In genomic region chr8:72646768-72647143, GRCm38 (mm10) we compare ENCODE assay signal across 11 mouse cellular contexts. TPM values are rescaled to one million over a fixed set of nuclear protein-coding genes. Genes with fewer than 3 reads are reported as not detected.
DNase-seq lines count a peak whose midpoint lies in the region; ATAC-seq and TF ChIP-seq lines count a peak whose summit lies in the region.
"Had no signal": no experiment of that assay in that cellular context is flagged by ENCODE, and none has a peak within 500 bp of the region (broad histone marks: within the 10 kb centered on the region; RNA-seq: fewer than 3 reads in every experiment).

No protein-coding gene starts in this region.

- H3K9me3 ChIP-seq in embryonic facial prominence, embryonic 13.5 days: no peaks in the 10 kb centered on the region
- no peaks in the 10 kb centered on the region for H3K9me3 ChIP-seq in embryonic facial prominence, embryonic 10.5 days
- no peaks in the 10 kb centered on the region for H3K9me3 ChIP-seq in hindbrain, embryonic 13.5 days
- H3K9me3 ChIP-seq in hindbrain, embryonic 10.5 days: no peaks in the 10 kb centered on the region
- H3K9me3 ChIP-seq in embryonic facial prominence, embryonic 14.5 days (ENCODE audit: control insufficient read depth, low read length): 0 out of 2 replicates have a peak, but pooled peaks cover 4% of the 10 kb centered on the region
- H3K9me3 ChIP-seq in midbrain, postnatal 0 days (ENCODE audit: low read length): no peaks in the 10 kb centered on the region

- H3K36me3 ChIP-seq in embryonic facial prominence, embryonic 13.5 days: no peaks in the 10 kb centered on the region
- no peaks in the 10 kb centered on the region for H3K36me3 ChIP-seq in embryonic facial prominence, embryonic 10.5 days (replicated peaks)
- no peaks in the 10 kb centered on the region for H3K36me3 ChIP-seq in hindbrain, embryonic 13.5 days
- H3K36me3 ChIP-seq in hindbrain, embryonic 10.5 days: no peaks in the 10 kb centered on the region
- no peaks in the 10 kb centered on the region for H3K36me3 ChIP-seq in embryonic facial prominence, embryonic 14.5 days (ENCODE audit: control insufficient read depth, insufficient read depth, low read length)
- H3K36me3 ChIP-seq in midbrain, postnatal 0 days (ENCODE audit: insufficient read depth, low read length): no peaks in the 10 kb centered on the region
- H3K36me3 ChIP-seq: G1E had no signal

- H3K4me2 ChIP-seq in embryonic facial prominence, embryonic 13.5 days: 0 out of 2 replicates have a peak overlapping the region, but pooled peaks have one; percentile 9
- 0 out of 2 replicates have a peak overlapping the region, but pooled peaks have one; percentile 17 for H3K4me2 ChIP-seq in hindbrain, embryonic 13.5 days
- H3K4me2 ChIP-seq in embryonic facial prominence, embryonic 14.5 days (ENCODE audit: low read depth, low read length): peak overlapping the region; percentile 18; the same call in 1 of the 2 replicates
- peak overlapping the region; percentile 28; the same call in 1 of the 2 replicates for H3K4me2 ChIP-seq in midbrain, postnatal 0 days (ENCODE audit: low read depth, low read length, poor library complexity, severe bottlenecking)
- H3K4me2 ChIP-seq: lung, embryonic 14.5 days had no signal

- WGBS in embryonic facial prominence, embryonic 13.5 days: 73% methylated on average over 5 of the region's 5 CpGs
- WGBS in embryonic facial prominence, embryonic 10.5 days: 81% methylated on average over 5 of the region's 5 CpGs
- WGBS in hindbrain, embryonic 13.5 days: 72% methylated on average over 5 of the region's 5 CpGs
- 82% methylated on average over 5 of the region's 5 CpGs for WGBS in hindbrain, embryonic 10.5 days
- 68% methylated on average over 5 of the region's 5 CpGs for WGBS in embryonic facial prominence, embryonic 14.5 days
- 59% methylated on average over 5 of the region's 5 CpGs for WGBS in midbrain, postnatal 0 days

- H3K27ac ChIP-seq in embryonic facial prominence, embryonic 13.5 days: no peak overlapping the region
- no peak overlapping the region for H3K27ac ChIP-seq in embryonic facial prominence, embryonic 10.5 days (replicated peaks)
- H3K27ac ChIP-seq in hindbrain, embryonic 13.5 days: peak overlapping the region; percentile 81
- no peak overlapping the region for H3K27ac ChIP-seq in hindbrain, embryonic 10.5 days
- peak overlapping the region; percentile 63; the same call in 1 of the 2 replicates for H3K27ac ChIP-seq in embryonic facial prominence, embryonic 14.5 days (replicated peaks; ENCODE audit: low read depth, low read length)
- H3K27ac ChIP-seq in midbrain, postnatal 0 days (ENCODE audit: low read depth, low read length): peak overlapping the region; percentile 71

- TF ChIP-seq CTCF in midbrain, postnatal 0 days (IDR thresholded peaks at IDR 0.05): no peak

- no peaks in the 10 kb centered on the region for H3K27me3 ChIP-seq in embryonic facial prominence, embryonic 13.5 days
- H3K27me3 ChIP-seq in embryonic facial prominence, embryonic 10.5 days (replicated peaks; ENCODE audit: low read depth, poor library complexity, severe bottlenecking): no peaks in the 10 kb centered on the region
- no peaks in the 10 kb centered on the region for H3K27me3 ChIP-seq in hindbrain, embryonic 13.5 days
- no peaks in the 10 kb centered on the region for H3K27me3 ChIP-seq in hindbrain, embryonic 10.5 days (ENCODE audit: insufficient read depth, poor library complexity, severe bottlenecking)
- no peaks in the 10 kb centered on the region for H3K27me3 ChIP-seq in embryonic facial prominence, embryonic 14.5 days (replicated peaks; ENCODE audit: control insufficient read depth, insufficient read depth, low read length)
- no peaks in the 10 kb centered on the region for H3K27me3 ChIP-seq in midbrain, postnatal 0 days (ENCODE audit: insufficient read depth, low read length)

- H3K4me1 ChIP-seq in embryonic facial prominence, embryonic 13.5 days: 0 out of 2 replicates have a peak, but pooled peaks cover 6% of the 10 kb centered on the region
- H3K4me1 ChIP-seq in embryonic facial prominence, embryonic 10.5 days: no peaks in the 10 kb centered on the region
- peaks cover 25% of the 10 kb centered on the region for H3K4me1 ChIP-seq in hindbrain, embryonic 13.5 days (replicated peaks)
- no peaks in the 10 kb centered on the region; the same call in 1 of the 2 replicates for H3K4me1 ChIP-seq in hindbrain, embryonic 10.5 days (replicated peaks)
- H3K4me1 ChIP-seq in embryonic facial prominence, embryonic 14.5 days (ENCODE audit: control insufficient read depth, insufficient read depth, low read length): 0 out of 2 replicates have a peak, but pooled peaks cover 9% of the 10 kb centered on the region
- H3K4me1 ChIP-seq in midbrain, postnatal 0 days (ENCODE audit: insufficient read depth, low read length): no peaks in the 10 kb centered on the region

- DNase-seq in embryonic facial prominence, embryonic 10.5 days (ENCODE audit: low spot score): no peak
- no peak for DNase-seq in hindbrain, embryonic 10.5 days (ENCODE audit: low spot score)
- no peak for DNase-seq in embryonic facial prominence, embryonic 14.5 days (ENCODE audit: low spot score)
- no peak for DNase-seq in midbrain, postnatal 0 days (ENCODE audit: low spot score)
- DNase-seq in layer of hippocampus, adult 8-10 months (ENCODE audit: low spot score in 2 of 2): no peak
- no peak for DNase-seq in adrenal gland, adult (ENCODE audit: inconsistent age in 2 of 2, low spot score in 1 of 2)

- no peak overlapping the region for H3K9ac ChIP-seq in embryonic facial prominence, embryonic 13.5 days
- no peak overlapping the region for H3K9ac ChIP-seq in hindbrain, embryonic 13.5 days
- no peak overlapping the region for H3K9ac ChIP-seq in embryonic facial prominence, embryonic 14.5 days (ENCODE audit: low read depth, low read length)
- no peak overlapping the region; the same call in 1 of the 2 replicates for H3K9ac ChIP-seq in midbrain, postnatal 0 days (replicated peaks; ENCODE audit: low read length, poor library complexity, severe bottlenecking)
- H3K9ac ChIP-seq: lung, embryonic 14.5 days had no signal

- ATAC-seq in embryonic facial prominence, embryonic 13.5 days (ENCODE audit: insufficient number of reproducible peaks, insufficient read depth, low FRiP score, low TSS enrichment, low read depth): no peak
- peak; percentile 41; the same call in 1 of the 2 replicates for ATAC-seq in hindbrain, embryonic 13.5 days (ENCODE audit: low FRiP score)
- no peak for ATAC-seq in embryonic facial prominence, embryonic 14.5 days (ENCODE audit: low read depth)
- ATAC-seq in midbrain, postnatal 0 days (ENCODE audit: low FRiP score): 0 out of 2 replicates have a peak, but pooled peaks have one; percentile 17
- ATAC-seq: inflammation-experienced regulatory T-cells, adult 6 months had no signal

- H3K4me3 ChIP-seq in embryonic facial prominence, embryonic 13.5 days: no peak overlapping the region
- no peak overlapping the region for H3K4me3 ChIP-seq in embryonic facial prominence, embryonic 10.5 days
- no peak overlapping the region for H3K4me3 ChIP-seq in hindbrain, embryonic 13.5 days
- H3K4me3 ChIP-seq in hindbrain, embryonic 10.5 days: no peak overlapping the region
- H3K4me3 ChIP-seq in embryonic facial prominence, embryonic 14.5 days (ENCODE audit: low read depth, low read length): no peak overlapping the region
- no peak overlapping the region for H3K4me3 ChIP-seq in midbrain, postnatal 0 days (ENCODE audit: low read depth, low read length)

RNA-seq across cellular contexts. Expression of gene Nwd1, which starts 0.2 kb away (rescaled TPM):
- polyA plus RNA-seq in embryonic facial prominence, embryonic 13.5 days (2015; fragmentation: Nextera tagmentation; extraction: Ambion mirVana): 0.10 and 0.22 TPM in 2 replicates
- polyA plus RNA-seq in embryonic facial prominence, embryonic 10.5 days (2016; fragmentation: Nextera tagmentation; extraction: Ambion mirVana): not detected in 2 replicates
- 1.3 and 1.4 TPM in 2 replicates for polyA plus RNA-seq in hindbrain, embryonic 13.5 days (2015; fragmentation: Nextera tagmentation; extraction: Ambion mirVana)
- 0.02 TPM in 1 of 2 replicates, not detected in the other for polyA plus RNA-seq in hindbrain, embryonic 10.5 days (2016; fragmentation: Nextera tagmentation; extraction: Ambion mirVana)
- 0.17 and 0.29 TPM in 2 replicates for polyA plus RNA-seq in embryonic facial prominence, embryonic 14.5 days (2014; fragmentation: Nextera tagmentation; extraction: Ambion mirVana)
- total RNA-seq in midbrain, postnatal 0 days (2014; rRNA removed): 31.6 and 36.3 TPM in 2 replicates
- polyA plus RNA-seq in midbrain, postnatal 0 days (2015; fragmentation: Nextera tagmentation; extraction: Ambion mirVana): 2.0 and 2.6 TPM in 2 replicates
- total RNA-seq in layer of hippocampus, adult 8-10 months (2022): 10 to 100 TPM; 45.4 to 57.7 (median 50.6) TPM
- polyA plus RNA-seq: lung, embryonic 14.5 days had no signal

Comparison
In these comparisons a context has a peak if more than half of its experiments do, and no peak if none do; other contexts are left out.
1. H3K27ac ChIP-seq: peak in hindbrain, embryonic 13.5 days (single experiment), embryonic facial prominence, embryonic 14.5 days (single experiment) and midbrain, postnatal 0 days (single experiment); none in embryonic facial prominence, embryonic 13.5 days (single experiment), embryonic facial prominence, embryonic 10.5 days (single experiment) and hindbrain, embryonic 10.5 days (single experiment).
2. ATAC-seq: peak in hindbrain, embryonic 13.5 days (single experiment) and midbrain, postnatal 0 days (single experiment); none in embryonic facial prominence, embryonic 13.5 days (single experiment) and embryonic facial prominence, embryonic 14.5 days (single experiment).
3. Peak in every context shown above with its lines, with median percentiles within 50 percentile points of each other: H3K4me2 ChIP-seq.